Mouse (Mus musculus) frontal cortex, postnatal 25 days (tissue): ENCODE measurements around the gene Ttll11.

ENCODE experiments used
- DNase-seq, 2 experiments: peaks; one replicate each; pipeline ENCODE4 v3.0.0; 2022; ENCODE audit warnings: low spot score in 2 of 2

Gene Ttll11

DNA sequence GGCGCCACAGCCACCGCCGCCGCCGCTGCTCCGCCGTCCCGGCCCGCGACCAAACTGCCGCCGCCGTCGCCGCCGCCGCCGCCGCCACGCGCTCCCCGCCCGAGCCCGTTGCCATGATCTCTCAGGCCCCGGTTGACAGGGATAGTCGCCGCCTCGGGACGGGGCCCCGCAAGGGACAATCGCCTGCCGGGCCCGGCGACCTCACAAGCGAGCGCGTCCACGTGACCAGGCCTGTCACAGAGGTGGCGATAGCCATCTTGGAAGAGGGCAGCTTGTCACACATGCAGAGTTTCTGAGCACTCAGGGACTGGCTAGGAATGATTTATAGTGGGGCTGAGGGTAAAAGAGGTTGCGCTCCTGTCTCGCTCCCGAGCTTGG, at the start of gene Ttll11:
TSS of gene Ttll11 (minus strand) at position 270 of the 378 bp plus-strand sequence.
- DNase-seq: peak; percentile 89 to 90

DNA sequence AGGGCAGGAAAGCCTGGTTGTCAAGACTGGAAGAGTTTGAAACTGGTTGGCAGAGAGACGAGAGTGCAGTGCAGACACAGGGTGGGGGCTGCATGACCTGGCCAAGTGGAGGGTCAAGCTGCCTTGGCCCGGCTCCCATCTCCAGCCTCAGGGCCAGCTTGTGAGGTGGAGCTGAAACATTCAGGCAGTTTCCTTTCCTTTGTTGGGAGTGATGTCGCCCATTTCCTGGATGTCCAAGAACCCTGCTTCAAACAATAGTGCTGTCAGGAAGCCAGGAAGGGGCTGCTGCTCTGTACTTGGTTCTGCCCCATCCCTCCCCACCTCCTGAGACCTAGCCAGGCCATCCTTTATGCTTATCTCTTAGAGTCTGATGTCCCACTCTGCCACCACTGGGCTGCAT, 43.6 kb upstream of the Ttll11 start:
- no peak for DNase-seq

DNA sequence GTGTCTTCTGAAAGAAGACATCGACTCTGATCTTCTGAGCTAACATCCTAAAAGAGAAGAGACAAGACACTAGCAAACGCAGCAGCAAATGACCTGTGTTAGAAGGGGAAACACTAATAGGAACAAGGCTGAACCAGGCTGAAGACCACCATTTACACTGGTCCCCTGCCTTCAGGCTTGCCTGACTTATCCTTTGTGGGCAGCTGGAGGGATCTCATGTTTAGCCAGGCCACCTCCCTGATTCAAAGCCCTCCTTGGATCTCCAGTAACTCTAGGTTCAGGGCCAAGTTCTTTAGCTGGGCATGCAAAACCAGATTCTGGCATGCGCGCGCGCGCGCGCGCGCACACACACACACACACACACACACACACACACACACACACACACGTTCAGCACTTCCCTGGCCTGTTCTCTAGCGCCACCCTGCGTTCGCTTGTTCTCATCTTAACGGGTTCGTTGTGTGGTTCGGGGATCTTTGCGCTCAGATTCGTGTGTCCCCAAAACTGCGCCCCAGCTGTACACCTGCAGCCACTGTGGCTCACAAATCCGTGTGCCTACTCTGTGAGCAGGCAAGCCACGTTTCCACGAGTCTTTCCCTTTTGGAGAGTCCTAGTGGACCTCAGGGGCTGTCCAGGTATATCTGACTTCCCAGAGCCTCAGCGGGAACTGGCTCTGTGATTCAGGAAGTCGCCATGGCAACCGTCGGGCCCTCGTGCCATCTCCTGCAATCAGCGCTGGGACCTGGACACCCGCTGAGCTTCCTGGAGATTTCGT, 41.9 kb upstream of the Ttll11 start:
- peak; percentile 81 for DNase-seq

DNA sequence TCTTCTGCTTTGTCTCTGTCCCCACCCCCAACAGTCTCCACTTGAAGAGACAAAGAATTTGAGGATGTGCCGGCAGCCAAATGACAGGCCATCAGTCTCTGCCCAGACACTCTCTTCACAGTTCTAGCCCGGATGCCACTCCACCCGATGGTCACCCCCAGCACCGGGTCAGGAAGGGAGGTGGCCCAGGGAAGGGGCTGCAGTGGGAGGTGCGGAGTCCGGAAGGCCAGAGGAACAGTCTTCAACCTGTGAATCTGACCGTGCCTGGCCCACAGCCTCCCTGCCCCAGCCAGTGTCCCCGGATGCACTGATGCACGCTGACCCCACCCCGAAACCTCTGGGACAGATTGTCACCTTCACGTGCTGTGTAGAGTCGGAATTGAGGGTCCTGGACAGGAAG, 33.3 kb upstream of the Ttll11 start:
- DNase-seq: no peak

DNA sequence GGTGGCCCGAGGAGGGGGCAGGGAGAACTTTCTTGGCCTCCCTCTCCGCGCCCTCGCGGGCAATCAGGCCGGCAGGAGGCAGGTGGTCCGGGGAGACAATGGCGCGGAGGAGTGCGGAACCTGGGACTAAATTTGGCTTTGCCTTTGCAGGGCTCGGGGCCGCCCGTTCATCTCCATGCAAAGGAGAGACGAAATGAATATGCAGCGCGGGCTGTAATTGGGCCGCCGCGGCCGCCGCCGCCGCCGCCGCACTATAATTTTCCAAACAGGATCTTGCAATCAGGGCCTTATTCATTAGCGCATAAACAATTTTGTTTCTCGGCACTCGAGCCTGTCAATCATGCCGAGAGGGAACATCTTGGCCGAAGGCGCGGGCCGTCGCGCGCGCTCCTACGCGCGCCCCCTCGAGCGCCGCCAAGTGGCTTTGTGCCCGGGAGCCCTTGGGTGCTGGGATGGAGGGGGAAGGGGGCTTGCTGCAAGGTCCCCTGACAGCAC, 31.7 kb upstream of the Ttll11 start:
- DNase-seq: peak in 1 of 2 experiments; percentile 29

DNA sequence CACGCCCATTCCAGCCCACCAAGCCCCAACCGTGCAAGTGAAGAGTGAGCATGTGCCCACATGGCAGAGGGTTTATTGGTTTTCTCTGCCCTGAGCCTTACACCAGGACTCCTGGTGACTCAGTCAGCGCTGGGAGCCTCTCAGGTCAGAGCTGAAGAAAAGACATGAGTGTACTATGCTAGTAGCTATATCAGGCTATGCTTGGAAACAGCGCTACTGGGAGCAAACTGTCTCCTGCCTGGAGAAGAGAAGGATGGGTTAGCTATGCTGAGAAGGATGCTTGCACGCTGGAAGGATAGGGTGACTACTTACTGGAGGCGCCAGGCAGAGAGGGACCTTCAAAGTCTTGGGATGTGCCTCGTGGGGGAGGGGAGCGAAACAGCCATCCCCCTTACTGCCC, 30.9 kb upstream of the Ttll11 start:
- no peak for DNase-seq

DNA sequence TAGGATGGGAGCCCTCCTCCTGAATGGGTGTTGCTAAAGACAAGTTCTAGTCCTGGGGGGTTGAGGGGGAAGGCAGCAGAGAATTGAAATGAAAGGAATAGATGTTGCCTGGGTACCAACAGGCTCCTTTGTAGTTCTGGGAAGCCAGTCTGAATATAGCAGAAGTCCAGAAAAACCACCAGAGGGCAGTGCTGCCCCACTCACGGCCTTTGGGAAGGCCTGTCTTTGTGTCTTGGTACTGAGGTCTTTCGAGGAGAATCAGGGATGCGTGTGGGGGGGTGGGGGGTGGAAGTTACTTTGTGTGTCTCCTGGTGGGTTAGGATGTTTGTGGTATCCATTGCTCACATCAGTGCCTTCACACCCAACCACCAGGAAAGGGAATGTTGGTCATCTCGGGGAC, 29.7 kb upstream of the Ttll11 start:
- no peak for DNase-seq

DNA sequence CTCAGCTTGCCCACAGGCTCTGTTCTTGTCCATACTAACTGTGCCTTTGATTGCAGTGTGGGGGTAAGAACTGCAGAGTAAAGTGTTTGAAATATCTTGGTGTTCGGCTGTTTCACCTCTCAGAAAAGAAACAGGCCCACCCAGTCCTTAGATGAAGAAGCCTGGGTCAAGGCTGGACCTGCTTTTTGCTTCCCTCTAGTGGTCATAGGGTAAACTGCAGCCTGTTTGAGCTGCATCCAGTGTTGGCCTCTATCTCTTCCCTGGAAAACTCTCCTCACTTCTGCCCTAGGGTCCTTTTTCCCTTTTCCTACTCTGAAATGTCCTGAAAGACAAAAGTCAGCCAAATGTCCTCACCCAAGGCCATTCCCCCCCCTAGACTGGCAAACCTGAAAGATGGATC, 28.4 kb upstream of the Ttll11 start:
- DNase-seq: peak in 1 of 2 experiments; percentile 44

DNA sequence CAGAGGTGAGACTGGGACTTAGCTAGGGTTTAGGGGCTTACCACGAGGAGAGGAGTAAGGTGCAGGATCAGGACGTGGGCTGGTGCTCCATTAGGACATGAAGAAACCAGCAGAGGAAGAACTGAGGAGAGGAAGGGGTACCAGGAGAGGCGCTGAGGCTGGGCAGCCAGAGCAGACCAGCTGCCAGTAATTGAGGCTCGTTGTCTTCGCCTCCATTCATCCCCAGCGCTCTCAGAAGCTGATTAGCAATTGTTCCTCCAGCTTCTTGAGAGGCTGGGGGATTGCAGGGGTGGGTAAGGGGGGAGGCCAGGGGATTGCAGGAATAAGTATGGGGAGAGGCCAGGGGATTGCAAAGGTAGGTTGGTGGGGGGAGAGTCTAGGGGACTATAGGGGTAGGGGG, 22.5 kb upstream of the Ttll11 start:
- DNase-seq: no peak

DNA sequence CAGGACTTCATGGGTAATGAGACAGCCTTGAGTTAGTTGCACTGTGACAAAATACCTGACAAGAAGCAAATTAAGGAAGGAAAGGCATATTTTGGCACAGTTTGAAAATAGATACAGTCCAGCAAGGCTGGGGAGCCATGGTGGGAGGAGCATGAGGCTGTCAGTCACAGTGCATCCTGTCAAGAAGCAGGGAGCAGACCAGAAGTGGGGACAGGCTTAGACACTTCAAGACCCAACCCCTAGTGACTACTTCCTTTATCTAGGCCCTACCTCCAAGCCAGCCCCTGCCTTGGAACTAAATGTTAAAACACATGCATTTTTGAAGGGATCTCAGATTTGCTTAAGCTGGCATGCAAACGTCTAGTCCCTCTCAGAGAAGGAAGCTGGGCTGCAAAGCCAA, 20.7 kb upstream of the Ttll11 start:
- no peak for DNase-seq

DNA sequence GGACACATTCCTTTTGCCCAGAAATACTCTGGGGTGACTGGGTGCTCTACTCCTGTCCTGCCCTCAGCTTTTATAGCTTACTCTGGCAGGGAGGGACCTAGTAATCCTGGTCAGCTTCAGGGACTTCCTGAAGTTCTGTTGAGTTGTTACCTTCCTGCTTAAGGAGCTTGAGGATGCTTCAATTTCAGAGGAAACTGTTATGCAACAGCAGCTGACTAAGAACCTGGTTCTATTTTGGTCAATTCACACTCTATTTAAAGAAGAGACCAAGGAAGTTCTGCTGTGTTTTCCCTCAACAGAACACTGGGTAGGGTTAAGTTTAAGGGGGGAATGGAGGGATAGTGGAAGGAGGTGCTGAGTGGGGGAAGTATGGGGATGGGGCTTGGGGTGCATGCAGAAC, 19.5 kb upstream of the Ttll11 start:
- DNase-seq: no peak

DNA sequence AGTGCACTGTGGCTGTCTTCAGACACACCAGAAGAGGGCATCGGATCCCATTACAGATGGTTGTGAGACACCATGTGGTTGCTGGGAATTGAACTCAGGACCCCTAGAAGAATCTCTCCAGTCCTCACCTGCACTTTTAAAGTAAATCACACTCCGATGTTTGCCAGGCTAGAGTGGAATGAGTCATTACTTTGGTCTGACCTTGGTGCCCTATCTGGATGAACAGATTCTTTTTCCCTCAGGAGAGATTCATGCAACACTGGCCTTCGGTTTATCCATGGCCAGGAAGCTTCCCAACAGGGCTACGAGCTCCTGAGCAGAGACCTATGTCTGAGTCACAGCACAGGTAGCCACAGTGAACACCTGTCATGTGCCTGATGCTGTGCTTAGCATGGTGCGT, 18.7 kb upstream of the Ttll11 start:
- no peak for DNase-seq

DNA sequence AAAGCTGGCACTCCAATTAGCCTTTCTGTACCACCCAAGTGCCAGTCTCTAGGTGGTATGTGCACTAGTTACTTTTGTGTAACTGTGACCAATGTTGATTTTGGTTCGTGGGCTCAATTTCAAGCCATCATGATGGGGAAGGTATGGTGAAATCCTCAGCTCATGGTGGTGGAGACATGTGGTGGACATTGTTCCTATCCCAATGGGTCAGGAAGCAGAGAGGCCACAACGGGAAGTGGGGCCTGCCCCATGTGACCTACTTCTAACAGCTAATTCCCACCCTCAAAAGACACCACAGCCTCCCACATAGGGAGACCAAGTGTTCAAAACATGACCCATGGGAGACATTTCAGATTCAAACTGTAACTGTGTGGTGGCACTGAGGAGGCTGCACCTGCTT, 17.0 kb upstream of the Ttll11 start:
- DNase-seq: no peak

DNA sequence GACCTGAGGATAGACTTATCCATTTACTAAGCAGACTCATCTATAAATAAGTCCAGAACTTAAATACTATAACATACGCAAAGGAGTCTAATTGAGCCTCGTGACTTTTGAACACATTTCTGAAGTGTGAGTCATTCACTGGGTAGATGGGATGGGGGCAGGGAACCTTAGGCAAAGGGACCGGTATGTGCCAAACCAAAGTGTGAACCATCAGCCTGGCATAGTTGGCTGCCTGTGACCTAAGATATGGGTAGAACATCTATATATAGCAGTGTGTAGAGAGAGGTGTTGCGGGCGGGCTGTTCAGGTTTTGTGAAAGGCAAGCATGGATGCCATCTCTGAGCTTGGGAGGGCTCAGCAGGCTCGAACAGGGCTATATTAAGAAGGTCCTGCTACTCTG, 14.6 kb upstream of the Ttll11 start:
- no peak for DNase-seq

DNA sequence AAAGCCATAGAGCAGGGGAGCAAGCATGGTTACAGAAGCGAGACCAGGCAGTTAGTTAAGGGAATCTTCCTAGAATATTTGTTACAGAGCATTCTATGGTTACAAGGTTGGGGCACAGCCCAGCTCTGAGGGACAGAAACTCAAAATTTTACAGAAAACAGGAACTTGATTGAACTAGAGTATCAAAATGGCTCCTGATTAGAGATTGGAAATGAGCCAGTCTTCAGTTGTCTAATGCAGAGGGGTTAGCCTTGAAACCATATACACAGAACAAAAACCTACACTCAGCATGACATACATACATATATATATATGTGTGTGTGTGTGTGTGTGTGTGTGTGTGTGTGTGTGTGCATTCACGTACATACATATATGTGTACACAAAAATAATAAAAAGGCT, 13.8 kb upstream of the Ttll11 start:
- no peak for DNase-seq

DNA sequence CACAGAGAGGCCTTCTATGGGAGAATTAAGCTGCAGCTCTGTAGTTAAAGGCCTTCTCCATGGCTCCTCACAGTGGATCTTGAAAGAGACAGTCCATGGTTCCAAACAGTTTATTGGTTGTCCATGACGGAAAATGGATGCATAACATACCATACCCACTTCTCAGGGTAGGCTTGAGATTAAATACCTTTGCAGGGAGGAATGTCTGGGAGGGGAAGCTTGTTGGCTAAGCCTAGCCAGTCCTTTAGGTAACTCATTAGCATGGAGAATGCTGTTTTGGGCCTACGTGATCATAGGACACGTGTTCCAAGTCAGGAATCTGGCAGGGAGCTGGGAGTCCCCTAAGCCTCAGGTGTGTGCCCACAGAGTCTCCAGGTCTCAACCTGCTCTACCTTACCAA, 12.5 kb upstream of the Ttll11 start:
- no peak for DNase-seq

DNA sequence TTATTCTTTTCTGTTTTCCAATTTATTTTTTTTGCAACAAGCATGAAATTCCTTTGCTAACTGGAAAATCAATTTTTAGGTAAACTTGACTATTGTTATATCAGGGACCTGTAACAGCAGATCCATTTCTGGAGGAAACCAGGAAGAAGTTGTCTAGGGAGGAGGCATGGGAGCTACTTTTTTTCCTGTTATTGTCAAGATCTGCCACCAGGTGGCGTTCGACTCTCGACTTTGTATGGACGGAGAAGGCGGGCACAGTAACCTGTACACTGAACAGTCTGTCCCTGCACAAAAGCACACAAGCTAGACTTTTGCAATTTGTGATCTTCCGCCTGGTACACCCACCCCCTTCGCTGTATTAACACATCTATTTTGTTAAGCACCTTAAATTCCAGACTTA, 4.2 kb upstream of the Ttll11 start:
- peak; percentile 27 to 59 for DNase-seq

DNA sequence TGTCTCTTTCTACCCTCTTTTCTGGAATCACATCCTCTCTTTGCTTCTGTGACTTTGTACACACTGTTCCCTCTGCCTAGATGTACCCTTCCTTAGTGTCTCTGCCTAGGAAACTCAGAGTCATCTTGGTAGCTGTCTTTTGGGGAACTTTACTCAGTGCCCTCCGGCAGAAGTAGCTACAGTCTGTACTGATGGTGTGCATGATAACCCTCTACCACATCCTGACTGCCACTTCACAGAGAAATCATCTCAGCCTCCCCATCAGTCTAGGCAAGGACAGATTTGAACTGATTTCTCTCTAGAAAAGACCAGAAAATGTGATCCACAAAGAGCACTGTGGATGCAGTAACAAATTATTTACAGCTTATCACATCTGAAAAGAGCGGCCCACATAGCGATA, 2.2 kb upstream of the Ttll11 start:
- no peak for DNase-seq

DNA sequence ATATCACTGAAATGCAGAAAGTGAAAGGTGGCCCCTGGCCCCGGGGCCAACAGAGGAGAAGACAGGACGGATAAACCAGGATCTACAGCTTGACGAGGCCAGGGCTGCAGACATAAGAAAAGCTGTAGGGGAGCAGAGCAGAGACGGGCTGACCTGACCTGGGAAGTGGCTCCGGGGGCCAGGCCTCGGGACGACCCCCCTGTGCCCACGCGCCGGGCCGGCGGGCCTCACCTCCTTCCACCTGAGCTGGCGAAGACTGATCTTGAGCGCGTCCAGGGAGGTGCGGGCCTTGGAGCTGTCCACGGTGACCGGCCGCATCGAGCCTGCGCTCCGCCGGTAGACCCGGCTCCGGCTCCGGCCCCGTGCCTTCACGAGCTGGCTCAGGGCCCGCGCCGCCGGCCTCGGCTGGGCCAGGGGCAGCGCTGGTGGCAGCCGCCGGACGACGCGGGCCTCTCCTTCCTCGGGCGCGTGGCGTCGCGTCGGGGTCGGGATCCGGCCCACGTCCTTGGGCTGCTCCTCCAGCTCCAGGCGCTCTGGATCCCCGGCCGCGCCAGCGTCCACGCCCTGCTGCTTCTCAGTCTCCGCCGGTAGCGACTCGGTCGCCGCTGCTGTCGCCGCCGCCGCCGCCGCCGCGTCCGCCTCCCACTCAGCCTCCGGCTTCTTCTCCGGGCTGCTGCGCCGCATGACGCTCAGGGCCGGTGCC, 621 bp downstream of the Ttll11 start:
- peak; percentile 16 to 27 for DNase-seq

DNA sequence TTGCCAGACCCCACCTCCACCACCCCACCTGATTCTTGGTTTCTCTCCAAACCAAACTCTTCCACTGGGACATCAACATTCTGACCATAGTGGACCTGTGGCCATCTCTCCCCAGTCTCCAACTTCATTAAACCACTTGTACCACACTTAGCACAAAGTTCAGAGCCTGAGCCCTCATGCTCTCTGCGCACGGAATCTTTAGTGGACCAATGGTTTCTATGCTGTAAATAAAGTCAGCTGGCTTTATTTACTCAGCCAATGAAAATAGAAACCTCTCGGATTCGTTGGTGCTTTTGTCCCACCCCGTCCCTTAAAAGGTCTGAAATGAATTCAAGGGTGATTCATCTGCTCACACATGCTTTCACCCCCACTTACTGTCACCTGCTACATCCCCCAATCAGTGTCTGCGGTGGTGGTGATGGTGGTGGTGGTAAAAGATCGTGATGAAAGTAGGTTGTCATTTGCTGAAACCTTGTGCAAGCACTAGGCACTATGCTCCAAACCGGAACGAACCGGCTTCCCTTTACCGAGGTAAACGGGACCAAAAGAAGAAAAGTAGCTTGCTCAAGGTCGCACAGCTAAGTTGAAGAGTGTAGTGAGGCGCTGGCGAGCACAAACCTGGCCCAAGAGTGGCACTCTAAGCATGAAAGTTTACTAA, 1.3 kb downstream of the Ttll11 start:
- peak in 1 of 2 experiments; percentile 25 for DNase-seq

DNA sequence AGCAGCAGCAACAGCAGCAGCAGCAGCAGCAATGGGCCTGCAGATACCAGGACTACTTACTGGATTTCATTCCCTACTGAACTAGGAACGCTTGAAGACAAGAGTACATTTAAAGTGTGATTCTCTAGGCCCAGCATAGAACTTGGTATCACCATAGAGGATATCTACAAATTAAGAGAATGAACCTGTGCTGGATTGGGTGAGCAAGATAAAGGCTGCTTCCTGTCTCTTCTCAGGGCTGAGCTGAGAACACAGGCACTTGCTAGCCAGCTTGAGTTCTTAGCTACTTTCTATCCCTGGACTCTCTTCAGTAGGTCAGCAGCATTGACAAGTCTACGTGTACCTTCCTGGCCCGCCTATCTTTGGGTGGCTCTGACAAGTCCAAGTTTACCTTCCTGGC, 2.0 kb downstream of the Ttll11 start:
- DNase-seq: no peak

DNA sequence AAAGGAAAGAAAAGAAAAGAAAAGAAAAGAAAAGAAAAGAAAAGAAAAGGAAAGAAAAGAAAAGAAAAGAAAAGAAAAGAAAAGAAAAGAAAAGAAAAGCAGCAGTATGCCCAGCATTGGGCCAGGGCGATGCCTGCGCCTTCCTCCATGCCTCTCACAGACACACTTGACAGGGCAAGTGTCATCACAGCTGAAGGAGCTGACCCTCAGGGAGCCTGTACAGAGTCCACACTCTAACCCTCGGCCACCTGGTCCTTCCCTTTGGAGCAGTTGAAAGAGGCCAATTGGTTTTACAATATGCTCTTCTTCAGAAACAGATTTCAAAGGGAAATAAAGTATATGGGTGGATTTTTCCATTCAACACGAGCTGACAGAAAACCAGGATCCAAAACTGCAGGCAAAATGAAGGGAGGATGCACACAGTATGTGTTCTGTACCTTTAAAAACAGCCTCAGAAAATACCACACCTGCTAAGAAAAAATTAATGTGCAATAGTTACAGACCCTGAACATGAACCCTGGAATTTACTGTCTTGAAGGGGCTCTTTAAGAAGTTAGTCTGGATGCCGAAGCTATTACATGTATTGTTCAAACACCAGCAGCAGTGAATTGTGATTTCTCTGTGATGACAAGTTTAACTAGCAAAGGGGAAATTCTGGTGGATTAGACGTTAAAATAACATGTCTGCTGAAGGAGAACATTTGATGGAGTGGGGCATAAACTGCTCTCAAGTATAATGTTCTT, 7.3 kb downstream of the Ttll11 start:
- no peak for DNase-seq
